Mouse (Mus musculus): ENCODE results near the gene Aoc1. TPM values are rescaled to one million over a fixed set of nuclear protein-coding genes. Genes with fewer than 3 reads are reported as not detected.

Aoc1 gene
- total and polyA plus RNA-seq, 3 experiments, result 0.19 to 0.21 TPM; not detected in 1

GRCm38 (mm10) chr6:48874576-48874975, 1.9 kb downstream of the Aoc1 start:
- Histone ChIP-seq H3K27me3 (replicated peaks) (peaks cover 6% of the 10 kb centered on the region), H3K36me3 (replicated peaks in 1 of 2; ENCODE audit: control insufficient read depth in 1 of 2, insufficient read depth in 1 of 2, low read length in 1 of 2) (no peaks in the 10 kb centered on the region), H3K4me1 (ENCODE audit: control insufficient read depth in 1 of 2, insufficient read depth in 2 of 2) (peaks cover 3 to 36% of the 10 kb centered on the region in 2 experiments), H3K4me3 (replicated peaks in 1 of 3; ENCODE audit: low read depth in 2 of 3, low read length in 2 of 3, poor library complexity in 1 of 3) (no peak overlapping the region), H3K9ac (ENCODE audit: insufficient read depth, low read depth) (no peak overlapping the region), H3K9me3 (replicated peaks; ENCODE audit: low read length) (no peaks in the 10 kb centered on the region), H3K27ac (ENCODE audit: insufficient read depth, low read depth) (no peak overlapping the region), H3K4me2 (ENCODE audit: insufficient read depth, low read depth, poor library complexity, severe bottlenecking) (no peak overlapping the region), H3K79me2 (replicated peaks; ENCODE audit: control insufficient read depth, extremely low read depth, insufficient read depth, poor library complexity, severe bottlenecking) (no peaks in the 10 kb centered on the region)
- dilution Hi-C loops (cut with MboI; ENCODE audit: extremely low pct_ligation_motif_present, extremely low pct_unique_long_range_greater_than_20kb, low sequenced_read_pairs) (no loop called here), in situ Hi-C loops (cut with MboI; ENCODE audit: low pct_ligation_motif_present, low pct_unique_long_range_greater_than_20kb, low sequenced_read_pairs) (no loop called here)
- no peak for DNase-seq (ENCODE audit: extremely low read depth)
- TF ChIP-seq ETS1 (conservative IDR thresholded peaks at IDR 0.05; ENCODE audit: low read depth, low read length) (no peak), CTCF (conservative IDR thresholded peaks at IDR 0.05 in 1 of 2, IDR thresholded peaks at IDR 0.05 in 1 of 2; ENCODE audit: low read depth in 2 of 2, low read length in 2 of 2) (no peak), USF2 (conservative IDR thresholded peaks at IDR 0.05; ENCODE audit: low read depth, low read length) (no peak), ZC3H11A (IDR thresholded peaks at IDR 0.05; ENCODE audit: low read depth, low read length) (no peak), PAX5 (IDR thresholded peaks at IDR 0.05; ENCODE audit: low read length) (no peak), TBP (conservative IDR thresholded peaks at IDR 0.05; ENCODE audit: low read depth, low read length) (no peak), USF1 (IDR thresholded peaks at IDR 0.05; ENCODE audit: low read depth, low read length) (no peak), NRF1 (IDR thresholded peaks at IDR 0.05; ENCODE audit: low read depth, low read length) (no peak), IRF4 (IDR thresholded peaks at IDR 0.05; ENCODE audit: low read depth, low read length) (no peak), UBTF (IDR thresholded peaks at IDR 0.05; ENCODE audit: low read depth, low read length) (no peak), JUND (conservative IDR thresholded peaks at IDR 0.05; ENCODE audit: low read depth, low read length) (no peak), GABPA (IDR thresholded peaks at IDR 0.05; ENCODE audit: insufficient replicate concordance, low read depth, low read length) (no peak), ZKSCAN1 (IDR thresholded peaks at IDR 0.05; ENCODE audit: borderline replicate concordance, low read depth, low read length) (no peak), MAX (IDR thresholded peaks at IDR 0.05; ENCODE audit: low read length) (no peak)

- H3K4me1 ChIP-seq (ENCODE audit: control insufficient read depth in 1 of 2, insufficient read depth in 2 of 2), result peaks cover 0 to 28% of the 10 kb centered on the region in 2 experiments; a peak in 3 of 4 replicates
- no peaks in the 10 kb centered on the region for H3K79me2 ChIP-seq (replicated peaks; ENCODE audit: control insufficient read depth, extremely low read depth, insufficient read depth, poor library complexity, severe bottlenecking)
- dilution Hi-C loops (cut with MboI; ENCODE audit: extremely low pct_ligation_motif_present, extremely low pct_unique_long_range_greater_than_20kb, low sequenced_read_pairs) (no loop called here), in situ Hi-C loops (cut with MboI; ENCODE audit: low pct_ligation_motif_present, low pct_unique_long_range_greater_than_20kb, low sequenced_read_pairs) (no loop called here)
- peaks cover 6% of the 10 kb centered on the region for H3K27me3 ChIP-seq (replicated peaks)
- no peak overlapping the region for H3K27ac ChIP-seq (ENCODE audit: insufficient read depth, low read depth)
- H3K4me3 ChIP-seq (replicated peaks in 1 of 3; ENCODE audit: low read depth in 2 of 3, low read length in 2 of 3, poor library complexity in 1 of 3), result no peak overlapping the region
- H3K36me3 ChIP-seq (replicated peaks in 1 of 2; ENCODE audit: control insufficient read depth in 1 of 2, insufficient read depth in 1 of 2, low read length in 1 of 2), result no peaks in the 10 kb centered on the region
- no peak for TF ChIP-seq ZNF384 (IDR thresholded peaks at IDR 0.05; ENCODE audit: low read depth, low read length)
- no peak for TF ChIP-seq GABPA (IDR thresholded peaks at IDR 0.05; ENCODE audit: insufficient replicate concordance, low read depth, low read length)
- no peak for TF ChIP-seq E2F4 (IDR thresholded peaks at IDR 0.05; ENCODE audit: insufficient replicate concordance, low read depth, low read length)
- no peaks in the 10 kb centered on the region for H3K9me3 ChIP-seq (replicated peaks; ENCODE audit: low read length)
- DNase-seq (ENCODE audit: extremely low read depth), result no peak
- no peak overlapping the region for H3K9ac ChIP-seq (ENCODE audit: insufficient read depth, low read depth)
- no peak overlapping the region for H3K4me2 ChIP-seq (ENCODE audit: insufficient read depth, low read depth, poor library complexity, severe bottlenecking)
These were observed 2.8 kb downstream of the Aoc1 start for GRCm38 (mm10) chr6:48875515-48875914.

Measured in CH12.LX (cell line).